Mouse (Mus musculus) ovary, postnatal 10 days (tissue): Measurements from ENCODE around the gene Acot12.

Experiments used
- DNase-seq: peaks from one replicate; pipeline ENCODE4 v3.0.0; 2022; ENCODE audit warnings: low spot score

The Acot12 gene

DNA sequence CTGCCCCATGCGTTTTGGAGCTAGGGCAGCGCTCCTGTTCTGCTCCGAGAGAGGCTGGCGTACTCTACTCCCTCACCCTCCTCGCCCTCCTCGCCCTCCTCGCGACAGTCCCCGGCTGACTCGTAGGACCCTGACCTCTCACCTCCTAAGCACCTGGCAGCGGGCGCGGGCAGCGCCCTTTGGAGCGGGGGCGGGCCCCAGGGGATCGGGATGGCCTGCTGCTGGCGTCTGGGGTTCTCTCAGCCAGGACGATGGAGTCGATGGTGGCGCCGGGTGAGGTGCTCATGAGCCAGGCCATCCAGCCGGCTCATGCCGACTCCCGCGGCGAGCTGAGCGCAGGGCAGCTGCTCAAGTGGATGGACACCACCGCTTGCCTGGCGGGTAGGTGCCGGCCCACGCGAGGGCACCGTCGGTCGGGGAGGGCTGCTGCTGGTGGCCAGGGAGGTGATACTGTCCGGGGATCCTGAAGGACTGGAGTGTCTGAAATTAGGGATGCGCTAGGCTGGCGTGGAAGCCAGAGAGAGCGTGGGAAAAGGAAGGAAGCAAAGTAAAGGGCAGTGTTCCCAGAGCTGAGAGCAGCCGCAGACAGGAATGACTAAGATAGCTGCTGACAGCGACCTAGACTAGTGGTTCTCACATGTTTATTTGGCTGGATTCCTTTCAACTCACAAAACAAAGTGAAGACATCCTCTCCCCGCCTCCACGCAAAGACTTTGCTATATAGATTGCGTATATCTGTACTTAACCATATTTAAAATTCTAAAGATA lies at the start of gene Acot12:
Gene Acot12 (plus strand): TSS at position 233 of the 768 bp plus-strand sequence.
- no peak for DNase-seq

DNA sequence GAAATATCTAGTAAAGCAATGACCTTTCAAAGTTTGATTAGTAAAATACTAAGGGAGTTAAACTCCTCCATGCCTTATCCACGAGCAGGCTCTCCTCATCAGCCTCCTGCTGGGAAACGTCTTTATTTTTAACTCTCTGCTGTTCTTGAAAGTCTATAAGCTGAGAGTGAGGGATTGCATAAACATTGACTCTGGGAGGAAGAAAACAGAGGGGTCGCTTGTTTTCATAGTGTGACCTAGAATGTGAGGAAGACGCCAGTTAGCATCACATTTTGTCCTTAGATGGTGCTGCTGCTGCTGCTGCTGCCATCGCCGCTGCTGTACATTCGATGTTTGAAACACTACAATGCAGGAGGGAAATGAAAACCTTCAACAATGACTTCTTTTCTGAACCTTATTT lies 47.7 kb upstream of the Acot12 start:
- DNase-seq, result no peak

DNA sequence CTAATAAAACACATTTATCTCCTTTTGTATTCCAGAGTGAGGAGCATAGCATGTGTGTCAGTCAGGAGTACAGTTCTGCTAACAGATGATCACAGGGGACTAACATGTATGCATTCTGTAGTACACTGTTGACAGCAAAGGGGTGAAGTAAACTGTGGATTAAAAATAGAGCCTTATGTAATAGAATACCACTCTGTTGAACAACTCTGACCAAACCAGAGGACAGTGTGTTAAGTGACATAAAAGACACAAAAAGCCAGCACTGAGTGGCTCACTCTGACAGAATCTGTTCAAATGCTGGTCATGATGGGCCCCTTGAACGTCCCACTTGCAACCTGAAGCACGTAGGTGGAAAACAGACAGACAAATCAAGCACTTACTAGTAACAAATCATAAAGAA lies 45.9 kb upstream of the Acot12 start:
- no peak for DNase-seq

DNA sequence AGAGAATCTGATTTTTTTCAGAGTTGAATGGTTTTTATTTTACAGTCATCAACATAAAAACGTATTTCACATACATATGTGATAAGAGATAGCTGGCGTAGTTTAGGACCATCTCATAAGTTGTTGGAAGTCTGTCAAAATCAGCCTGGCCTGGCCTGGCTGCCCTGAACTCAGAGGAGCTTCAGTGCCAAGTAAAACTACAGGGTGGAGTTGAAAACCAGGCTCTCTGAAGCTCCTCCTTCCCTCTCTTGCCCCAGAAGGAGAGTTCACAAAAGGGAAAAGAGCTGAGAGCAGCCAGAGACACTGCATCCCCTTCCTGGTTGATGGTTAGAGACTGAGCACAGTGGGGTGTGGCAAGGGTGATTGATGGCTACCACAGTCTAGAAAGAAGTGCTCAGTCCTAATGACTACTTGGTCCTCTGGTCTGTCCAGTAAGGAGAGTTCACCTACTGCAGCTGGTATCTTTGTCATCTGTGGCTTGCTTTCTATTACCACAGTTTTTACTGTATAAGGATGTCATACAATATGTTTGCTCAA lies 45.1 kb upstream of the Acot12 start:
- no peak for DNase-seq

DNA sequence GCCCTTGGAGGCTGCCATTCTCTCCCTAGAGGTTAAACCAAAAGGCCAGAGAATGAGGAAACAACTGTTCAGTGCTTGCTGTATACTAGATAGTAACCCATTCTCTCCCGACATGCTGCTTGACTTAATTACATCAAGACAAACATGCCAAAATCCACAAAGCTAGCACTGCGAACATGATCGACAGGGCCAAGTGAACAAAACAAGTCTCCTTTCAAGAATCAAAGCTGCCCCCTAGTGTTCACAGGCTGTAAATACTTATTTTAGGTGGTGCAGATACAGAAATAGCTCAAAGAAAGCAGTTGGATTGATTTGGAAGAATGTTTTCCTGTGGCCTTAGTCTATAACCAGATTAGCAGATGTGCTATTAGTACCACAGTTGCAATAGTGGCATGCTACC lies 44.3 kb upstream of the Acot12 start:
- no peak for DNase-seq

DNA sequence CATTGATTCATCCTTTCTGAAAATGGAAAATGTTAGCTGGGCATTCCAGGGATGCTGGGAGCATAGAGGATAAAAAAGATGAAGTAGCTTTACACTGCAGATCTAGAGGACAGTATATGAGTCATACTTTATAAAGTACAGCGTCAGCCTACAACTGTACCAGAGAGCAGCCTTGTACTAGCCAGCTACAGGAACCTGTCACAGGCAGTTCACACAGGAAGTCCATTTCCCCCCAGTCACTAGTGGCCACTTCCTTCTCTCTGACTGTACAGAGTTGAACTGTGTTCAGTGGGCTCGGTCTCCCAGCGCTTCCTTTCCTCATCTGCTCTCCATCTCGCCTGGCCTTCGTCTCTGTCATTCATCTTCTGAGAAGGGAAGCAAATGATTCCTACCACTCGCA lies 39.0 kb upstream of the Acot12 start:
- no peak for DNase-seq

DNA sequence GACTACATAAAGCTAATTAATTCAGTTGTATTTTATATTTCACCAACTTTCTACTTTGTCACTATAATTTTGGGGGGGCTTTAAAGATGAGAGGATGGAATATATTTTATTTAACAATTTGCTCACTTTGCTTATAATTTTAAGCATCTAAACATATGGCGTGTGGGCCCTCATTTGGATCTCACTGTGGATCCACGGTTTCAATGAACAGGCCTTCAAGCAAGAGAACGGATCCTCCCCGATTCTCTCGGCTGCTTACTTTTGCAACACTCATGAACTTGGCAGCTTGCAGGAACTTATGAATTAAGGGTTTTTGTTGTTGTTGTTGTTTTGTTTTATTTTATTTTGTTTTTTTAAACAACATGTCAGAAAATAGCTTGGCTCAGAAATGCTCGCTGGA lies 21.8 kb upstream of the Acot12 start:
- no peak for DNase-seq

DNA sequence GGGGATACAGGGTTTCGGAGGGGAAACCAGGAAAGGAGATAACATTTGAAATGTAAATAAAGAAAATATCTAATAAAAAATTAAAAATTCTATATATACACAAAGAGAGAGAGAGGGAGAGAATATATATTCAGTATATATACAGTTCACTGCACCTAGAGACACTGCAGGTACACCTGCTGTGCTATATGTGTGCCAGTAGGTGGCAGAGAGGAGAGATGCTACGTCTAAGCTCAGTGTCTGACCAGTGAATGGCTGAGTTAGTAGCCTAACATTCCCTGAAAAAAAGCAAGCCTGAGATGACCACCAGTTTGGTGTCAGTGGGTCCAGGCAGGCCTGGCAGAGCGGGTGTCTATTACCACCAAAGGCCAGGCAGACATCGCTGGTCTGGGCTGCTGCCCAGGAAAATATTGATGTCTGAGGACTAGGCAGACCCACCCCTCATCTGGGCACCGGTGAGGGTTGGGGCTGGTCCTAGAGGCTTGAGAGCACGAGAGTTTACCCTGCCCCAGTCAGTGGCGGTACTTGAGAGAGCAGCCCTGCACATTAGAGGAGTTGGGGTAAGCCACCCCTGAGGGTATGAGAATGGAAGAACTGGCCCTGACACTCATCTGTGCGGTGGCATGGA lies 18.1 kb upstream of the Acot12 start:
- no peak for DNase-seq

DNA sequence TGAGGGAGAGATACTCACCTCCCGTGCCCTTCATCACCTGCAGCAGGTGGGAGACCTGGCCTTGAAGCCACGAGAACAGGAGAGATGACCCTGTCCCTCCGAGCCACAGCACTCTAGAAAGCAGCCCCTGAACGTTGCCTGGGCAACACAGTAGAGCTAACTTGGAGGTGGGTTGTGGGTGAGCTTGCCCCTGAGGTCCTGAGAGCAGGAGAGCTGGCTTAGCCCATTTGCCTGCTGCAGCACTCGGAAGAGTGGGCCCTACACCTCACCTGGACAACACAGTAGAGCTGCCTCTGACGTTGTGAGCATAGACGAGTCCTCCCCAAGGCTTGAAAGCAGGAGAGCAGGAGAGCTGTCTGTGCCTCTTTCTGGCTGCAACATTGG lies 17.6 kb upstream of the Acot12 start:
- no peak for DNase-seq

DNA sequence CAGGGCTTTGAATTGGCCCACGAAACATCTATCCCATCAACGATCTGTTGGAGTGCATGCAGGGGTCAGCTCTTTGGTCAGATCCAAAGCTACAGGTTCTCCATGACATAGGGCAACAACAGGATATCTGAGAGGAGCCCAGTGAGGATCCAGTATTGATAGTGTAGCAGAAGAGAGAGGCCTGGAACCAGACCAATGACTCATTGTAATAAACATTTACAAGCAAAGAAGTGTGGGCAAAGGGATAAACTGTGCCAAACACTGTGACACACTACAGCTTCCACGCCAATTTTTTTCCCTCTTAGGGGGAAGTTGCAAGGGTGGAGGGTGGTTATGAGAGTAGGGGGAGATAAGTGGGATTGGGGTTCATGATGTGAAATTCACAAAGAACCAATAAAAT lies 17.1 kb upstream of the Acot12 start:
- DNase-seq, result no peak

DNA sequence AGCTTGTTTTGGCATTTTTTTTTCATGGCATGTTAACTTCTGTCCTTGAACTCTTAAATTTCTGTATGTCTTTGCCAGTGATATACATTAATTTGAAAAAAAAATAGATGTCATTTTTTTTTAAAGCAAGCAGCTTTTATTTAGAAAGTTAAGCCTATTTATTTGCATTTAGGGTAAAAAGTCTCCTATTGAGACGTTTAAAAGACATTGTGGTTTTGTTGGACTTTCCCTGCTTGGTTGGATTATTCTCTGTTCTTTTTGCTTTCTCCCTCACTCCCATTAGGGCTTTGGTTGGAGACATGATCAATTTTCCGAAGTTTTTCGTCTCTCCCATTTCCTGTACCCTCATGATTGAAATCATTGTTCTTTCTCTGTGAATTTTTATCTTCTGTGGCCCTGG lies 16.2 kb upstream of the Acot12 start:
- DNase-seq, result no peak

DNA sequence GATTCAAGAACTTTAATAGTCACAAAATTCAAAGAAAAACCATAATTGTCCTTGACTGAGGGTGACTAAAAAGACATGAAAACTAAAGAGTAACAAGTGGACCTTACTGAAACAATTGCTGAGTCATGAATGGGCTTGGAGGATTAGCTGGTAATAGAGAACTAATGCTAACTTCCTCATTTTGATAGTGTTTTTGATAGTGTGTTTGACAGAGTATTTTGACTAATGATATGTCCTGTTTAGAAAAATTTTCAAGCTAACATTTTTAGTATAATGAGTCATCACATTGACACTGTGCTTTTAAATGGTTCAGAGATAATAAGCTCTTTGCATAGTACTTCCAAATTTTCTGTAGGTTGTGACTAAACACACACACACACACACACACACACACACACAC lies 13.4 kb upstream of the Acot12 start:
- DNase-seq, result no peak

DNA sequence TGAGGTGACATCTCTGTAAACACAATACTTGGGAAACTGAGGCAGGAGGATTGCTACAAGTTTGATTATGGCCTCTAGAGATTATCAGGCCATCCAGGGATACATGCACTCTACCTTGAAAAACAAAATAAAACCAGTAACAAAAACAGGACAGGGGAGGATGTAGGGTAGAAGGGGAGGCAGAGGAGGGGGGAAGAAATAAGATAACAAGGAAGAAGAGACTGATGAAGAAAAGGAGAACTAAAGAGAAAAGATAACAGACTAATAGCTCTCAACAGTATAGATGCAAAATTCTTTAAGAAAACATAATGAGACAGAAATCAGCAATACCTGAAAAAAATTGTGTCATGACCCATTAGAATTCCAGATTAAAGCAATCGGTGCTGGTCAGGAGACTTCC lies 4.1 kb upstream of the Acot12 start:
- DNase-seq, result no peak

DNA sequence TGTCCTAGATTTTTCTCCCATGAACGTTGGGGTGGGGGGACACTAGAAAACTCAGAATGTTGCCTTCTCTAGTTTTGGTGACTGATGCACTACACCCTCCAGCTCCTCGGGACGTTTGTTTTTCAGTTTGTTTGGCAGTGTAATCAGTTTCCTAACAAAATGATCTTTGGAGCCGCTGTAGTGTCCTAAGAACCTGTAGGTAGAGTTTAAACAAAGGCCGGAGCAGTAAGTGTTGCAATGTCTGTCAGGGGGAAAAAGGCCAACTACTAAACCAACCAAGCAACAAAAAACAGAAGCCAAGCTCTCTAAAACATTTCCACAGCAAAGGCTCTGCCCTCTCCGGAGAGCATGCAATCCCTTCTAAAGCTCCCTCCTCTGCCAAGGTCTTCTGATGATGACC lies 461 bp upstream of the Acot12 start:
- no peak for DNase-seq

DNA sequence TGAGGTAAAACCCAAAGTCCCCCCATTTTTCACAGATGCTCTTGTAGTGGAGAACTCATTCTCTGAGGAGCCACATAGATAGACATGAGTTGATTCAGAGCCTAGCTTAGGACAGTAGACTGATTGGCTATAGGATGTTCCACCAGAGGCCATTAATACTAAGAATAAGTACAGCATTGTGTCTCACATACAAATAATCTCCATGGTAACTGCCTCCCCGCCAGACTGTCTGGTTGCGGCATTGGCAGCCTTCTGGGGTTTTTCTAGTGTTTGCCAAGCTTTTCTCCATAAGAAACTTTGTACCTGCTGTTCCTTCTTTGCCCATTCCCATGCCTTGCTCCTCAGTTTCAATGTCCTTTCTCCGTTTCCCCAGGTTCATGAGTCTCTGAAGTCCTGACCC lies 1.9 kb downstream of the Acot12 start:
- DNase-seq, result no peak

DNA sequence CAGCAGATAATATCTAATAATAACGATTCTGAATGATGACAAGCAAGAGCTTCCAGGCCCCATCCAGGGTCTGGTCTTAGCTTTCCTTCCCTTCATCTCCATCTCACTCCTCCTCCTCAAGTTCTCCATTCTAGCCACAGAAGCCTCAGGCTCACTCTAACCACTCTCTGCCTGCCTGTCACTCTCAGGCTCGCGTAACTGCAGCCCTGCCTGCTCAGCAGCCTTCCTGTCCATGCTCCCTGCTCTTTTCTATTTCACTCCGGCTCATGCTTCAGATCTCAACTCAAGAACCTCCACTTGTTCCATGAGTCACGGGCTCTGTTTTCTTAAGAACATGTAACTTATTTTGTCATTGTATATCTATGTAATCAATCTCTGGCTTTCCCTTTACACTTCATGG lies 5.2 kb downstream of the Acot12 start:
- no peak for DNase-seq

DNA sequence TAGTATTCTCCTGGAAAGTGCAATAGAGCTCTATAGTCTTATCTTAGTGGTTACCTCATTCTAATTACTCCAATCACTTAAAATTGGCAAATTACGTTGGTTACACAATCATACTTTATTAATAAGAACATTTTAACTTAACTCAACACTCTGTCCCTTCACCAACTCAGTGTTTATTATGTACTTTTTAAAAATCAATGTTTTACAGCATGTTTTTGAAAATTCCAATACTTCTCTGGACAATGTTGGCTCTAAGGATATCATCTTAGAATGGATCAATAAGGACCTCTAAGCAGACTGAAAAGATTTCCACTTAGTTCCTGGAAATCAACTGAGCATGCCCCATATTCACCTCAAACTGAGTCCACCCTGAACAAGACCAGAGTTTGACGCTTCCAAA lies 7.1 kb downstream of the Acot12 start:
- DNase-seq, result no peak

DNA sequence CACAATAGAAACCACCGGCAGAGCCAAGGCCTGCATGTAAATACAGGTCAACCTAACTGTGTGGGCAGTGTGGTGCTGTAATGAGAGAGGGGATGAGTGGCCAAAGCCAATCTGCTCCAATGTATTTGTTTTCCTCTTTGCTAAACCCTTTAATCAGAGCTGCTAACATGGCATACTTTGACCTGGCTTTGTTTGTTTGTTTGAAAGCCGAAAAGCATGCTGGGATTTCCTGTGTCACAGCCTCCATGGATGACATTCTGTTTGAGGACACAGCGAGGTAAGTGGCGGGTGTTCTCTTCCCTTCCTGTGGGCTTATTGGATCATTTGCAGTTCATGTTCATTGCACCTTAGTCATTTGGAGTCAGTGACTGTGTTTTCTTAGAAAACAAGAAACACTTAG lies 8.7 kb downstream of the Acot12 start:
- no peak for DNase-seq

DNA sequence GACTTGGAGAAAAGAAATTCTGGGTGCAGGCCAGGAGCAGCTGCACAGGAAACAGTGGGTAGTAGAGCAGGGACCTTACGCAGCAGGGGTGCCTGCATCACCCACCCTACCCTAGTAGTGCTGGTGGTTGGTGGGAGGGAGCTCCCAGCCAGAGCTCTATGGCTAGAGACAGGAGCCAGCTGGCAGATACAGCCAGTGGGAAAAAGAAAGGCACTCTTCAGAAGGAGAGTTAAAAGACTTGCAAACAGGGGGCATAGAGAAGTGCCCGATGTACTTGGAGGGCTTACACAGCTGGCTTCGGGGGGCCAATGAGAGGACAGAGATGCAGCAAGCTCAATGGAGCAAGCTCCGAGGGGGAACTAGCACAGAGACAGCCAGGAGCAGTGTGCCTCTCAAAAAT lies 12.4 kb downstream of the Acot12 start:
- no peak for DNase-seq

DNA sequence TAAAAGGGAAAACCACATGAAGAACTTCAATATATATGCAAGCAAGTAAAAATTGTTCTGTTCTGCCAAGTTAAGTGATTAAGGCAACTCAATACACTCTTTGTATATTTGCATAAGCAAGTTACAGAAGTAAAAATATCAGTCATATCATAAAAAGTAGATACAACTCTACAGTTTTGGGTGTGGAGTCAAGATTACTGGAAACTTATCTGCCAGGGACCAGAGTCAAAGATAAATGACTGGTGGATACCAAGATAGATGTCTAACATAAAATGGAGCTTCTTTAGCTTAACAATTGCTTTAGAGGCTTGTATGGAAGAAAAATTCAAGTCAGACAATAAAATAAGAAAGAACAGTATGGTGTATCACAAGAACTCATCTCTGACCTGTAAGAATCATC lies 13.4 kb downstream of the Acot12 start:
- no peak for DNase-seq

DNA sequence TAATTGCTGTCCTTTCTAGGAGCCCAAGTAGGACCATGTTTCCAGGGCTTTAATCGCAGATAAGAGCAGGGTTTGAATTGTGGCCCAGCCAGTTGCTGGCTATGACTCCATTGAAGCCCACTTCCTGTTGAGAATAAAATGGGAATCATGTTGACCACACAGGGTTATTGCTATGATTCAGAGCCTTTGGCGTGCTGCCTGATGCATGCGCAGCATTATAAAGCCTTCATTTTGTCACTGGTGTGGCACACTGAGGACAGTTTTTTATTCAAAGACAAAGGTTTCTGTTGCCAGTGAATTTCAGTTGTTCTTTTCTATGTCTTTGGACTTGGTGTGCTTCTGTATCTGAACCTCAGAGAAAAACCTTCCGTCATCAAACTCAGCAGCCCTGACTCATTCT lies 14.9 kb downstream of the Acot12 start:
- DNase-seq, result no peak

DNA sequence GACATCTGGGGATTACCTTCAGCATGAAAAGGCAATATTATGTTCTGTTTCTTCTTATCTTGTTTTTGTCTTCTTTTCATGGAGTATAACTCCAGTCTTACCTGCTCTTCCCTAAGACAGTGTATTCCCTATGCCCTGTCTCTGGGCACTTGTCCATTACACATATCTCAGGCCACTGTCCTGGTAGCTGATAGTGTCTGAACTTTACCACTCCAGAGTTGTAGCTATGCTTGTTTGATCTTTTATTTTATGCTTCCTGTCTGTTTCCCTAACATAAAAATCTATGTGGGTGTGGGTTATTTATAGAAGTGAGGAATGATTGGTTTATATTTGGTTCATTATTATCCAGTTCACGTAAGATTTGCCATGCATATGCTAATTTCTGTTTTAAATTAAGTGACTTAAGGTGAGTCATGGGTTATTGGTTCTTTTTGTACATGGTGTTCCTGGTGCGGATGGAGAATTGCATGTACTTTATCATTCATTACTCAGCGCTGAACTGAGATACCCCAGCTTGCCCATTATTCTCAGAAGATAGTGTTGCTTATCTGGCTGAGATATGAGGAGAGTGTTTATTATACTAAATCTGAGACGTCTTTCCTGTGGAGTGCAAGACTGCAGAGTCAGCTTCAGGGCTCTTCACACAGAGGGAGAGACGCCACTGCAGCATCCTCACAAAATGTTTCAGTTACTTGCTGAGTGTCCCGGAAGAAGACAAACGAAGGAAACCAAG lies 17.2 kb downstream of the Acot12 start:
- no peak for DNase-seq

DNA sequence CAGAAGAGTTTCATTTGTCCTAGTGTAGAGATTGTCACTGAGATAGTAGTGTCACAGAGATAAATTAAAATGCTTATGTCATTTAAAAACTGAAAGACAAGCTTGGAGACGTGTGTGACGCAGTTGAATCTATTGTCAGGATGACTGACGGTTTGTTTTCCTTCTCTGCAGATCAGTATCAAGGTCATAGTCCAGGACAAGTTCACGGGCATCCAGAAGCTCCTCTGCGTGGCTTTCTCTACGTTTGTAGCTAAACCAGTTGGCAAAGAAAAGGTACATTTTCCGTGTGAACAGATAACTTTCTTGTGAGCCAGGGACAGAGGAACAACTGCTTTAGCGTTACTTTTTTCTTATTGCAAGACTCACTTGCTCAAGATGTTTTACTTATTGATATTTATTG lies 18.5 kb downstream of the Acot12 start:
- no peak for DNase-seq
